Mouse (Mus musculus): ENCODE data around the gene Elavl3.

- TF ChIP-seq CTCF (IDR thresholded peaks at IDR 0.05; ENCODE audit: extremely low read depth, insufficient read depth, insufficient read length, insufficient replicate concordance) (no peak), POLR2A (IDR thresholded peaks at IDR 0.05; ENCODE audit: low read depth, low read length) (no peak)
These were observed 47.3 kb upstream of the Elavl3 start, which contains the start of gene Cnn1 for GRCm38 (mm10) chr9:22098993-22099696.

Data from spleen, adult 2 months (tissue).